Mouse (Mus musculus) hindlimb bud, embryonic 11.5 days (tissue): ENCODE results near the gene Mapkapk3.

Source experiments
- DNase-seq: peaks from one replicate; pipeline ENCODE4 v3.0.0-alpha.2; 2012; ENCODE audit warnings: low read depth, low spot score; ENCODE audit errors: extremely low spot score

Gene Mapkapk3

GRCm38 (mm10) chr9:107224597-107224996 lies 65.1 kb downstream of the Mapkapk3 start:
- no peak for DNase-seq
